Mouse (Mus musculus): ENCODE results near the gene Gm3336.

- no peak for TF ChIP-seq CTCF (IDR thresholded peaks at IDR 0.05; ENCODE audit: extremely low read depth, insufficient read depth, insufficient read length, insufficient replicate concordance)
- TF ChIP-seq POLR2A (IDR thresholded peaks at IDR 0.05; ENCODE audit: low read depth, low read length) = no peak
Observed at GRCm38 (mm10) chr8:70754871-70755660, 36.7 kb downstream of the Gm3336 start.
